Mouse (Mus musculus): Measurements from ENCODE around the gene Ddx20.

Gene Ddx20

GRCm38 (mm10) chr3:105687324-105688060 lies at the start of gene Ddx20:
Gene Ddx20, minus strand, starts transcription at chr3:105687574.
- DNase-seq (ENCODE audit: low spot score): peak; percentile 98

GRCm38 (mm10) chr3:105737070-105737469 lies 49.7 kb upstream of the Ddx20 start:
- no peak for DNase-seq (ENCODE audit: low spot score)

GRCm38 (mm10) chr3:105736148-105736547 lies 48.8 kb upstream of the Ddx20 start:
- no peak for DNase-seq (ENCODE audit: low spot score)

- DNase-seq (ENCODE audit: low spot score): no peak
Observed at GRCm38 (mm10) chr3:105735285-105735684, 47.9 kb upstream of the Ddx20 start.

- no peak for DNase-seq (ENCODE audit: low spot score)
Observed at GRCm38 (mm10) chr3:105733538-105733937, 46.2 kb upstream of the Ddx20 start.

- no peak for DNase-seq (ENCODE audit: low spot score)
Observed at GRCm38 (mm10) chr3:105732360-105732759, 45.0 kb upstream of the Ddx20 start.

- DNase-seq (ENCODE audit: low spot score): peak; percentile 82
Observed at GRCm38 (mm10) chr3:105726037-105726436, 38.7 kb upstream of the Ddx20 start.

- no peak for DNase-seq (ENCODE audit: low spot score)
Observed at GRCm38 (mm10) chr3:105722510-105722909, 35.1 kb upstream of the Ddx20 start.

- DNase-seq (ENCODE audit: low spot score): no peak
Observed at GRCm38 (mm10) chr3:105721681-105722201, 34.4 kb upstream of the Ddx20 start.

GRCm38 (mm10) chr3:105720514-105720913 lies 33.1 kb upstream of the Ddx20 start:
- no peak for DNase-seq (ENCODE audit: low spot score)

- no peak for DNase-seq (ENCODE audit: low spot score)
Observed at GRCm38 (mm10) chr3:105719979-105720378, 32.6 kb upstream of the Ddx20 start.

GRCm38 (mm10) chr3:105718746-105719145 lies 31.4 kb upstream of the Ddx20 start:
- DNase-seq (ENCODE audit: low spot score): no peak

- DNase-seq (ENCODE audit: low spot score): peak; percentile 57
Observed at GRCm38 (mm10) chr3:105717856-105718555, 30.6 kb upstream of the Ddx20 start.

- DNase-seq (ENCODE audit: low spot score): no peak
Observed at GRCm38 (mm10) chr3:105716353-105717000, 29.1 kb upstream of the Ddx20 start.

- DNase-seq (ENCODE audit: low spot score): peak; percentile 38
Observed at GRCm38 (mm10) chr3:105714820-105715167, 27.4 kb upstream of the Ddx20 start.

- DNase-seq (ENCODE audit: low spot score): peak; percentile 56
Observed at GRCm38 (mm10) chr3:105714091-105714819, 26.9 kb upstream of the Ddx20 start.

- DNase-seq (ENCODE audit: low spot score): no peak
Observed at GRCm38 (mm10) chr3:105712827-105713226, 25.5 kb upstream of the Ddx20 start.

GRCm38 (mm10) chr3:105711741-105712140 lies 24.4 kb upstream of the Ddx20 start:
- DNase-seq (ENCODE audit: low spot score): peak; percentile 38

GRCm38 (mm10) chr3:105710246-105710645 lies 22.9 kb upstream of the Ddx20 start:
- DNase-seq (ENCODE audit: low spot score): no peak

GRCm38 (mm10) chr3:105707590-105707989 lies 20.2 kb upstream of the Ddx20 start:
- no peak for DNase-seq (ENCODE audit: low spot score)

- DNase-seq (ENCODE audit: low spot score): no peak
Observed at GRCm38 (mm10) chr3:105706366-105707020, 19.1 kb upstream of the Ddx20 start.

GRCm38 (mm10) chr3:105705561-105705960 lies 18.2 kb upstream of the Ddx20 start:
- DNase-seq (ENCODE audit: low spot score): no peak
